Mouse (Mus musculus): Measurements from ENCODE around the gene Cttnbp2nl. TPM values are rescaled to one million over a fixed set of nuclear protein-coding genes. Genes with fewer than 3 reads are reported as not detected.

Gene Cttnbp2nl
- total RNA-seq, 1 experiment, result 13.5 TPM

DNA sequence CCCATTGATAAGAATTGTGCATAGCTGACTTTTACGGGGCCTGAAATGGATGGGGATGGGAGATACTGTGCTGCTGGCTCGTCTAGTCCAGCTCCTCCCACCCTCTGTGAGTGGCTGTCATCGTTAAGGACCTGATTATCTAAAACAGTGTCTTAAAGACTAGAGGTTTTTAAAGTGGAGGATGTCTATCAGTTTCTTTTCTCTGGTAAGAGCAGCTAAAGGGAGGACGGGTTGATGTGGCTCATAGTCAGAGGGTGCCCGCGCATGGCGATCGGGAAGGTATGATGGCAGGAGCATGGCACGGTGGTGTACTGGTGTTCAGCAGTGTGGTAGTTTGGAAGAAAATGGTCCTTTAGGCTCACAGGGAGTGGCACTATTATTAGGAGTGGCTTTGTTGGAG is 9.7 kb upstream of the Cttnbp2nl start:
- TF ChIP-seq MAFK (IDR thresholded peaks at IDR 0.05; ENCODE audit: insufficient read depth, low read depth, low read length) (no peak), ZNF384 (IDR thresholded peaks at IDR 0.05; ENCODE audit: low read depth, low read length) (no peak), HCFC1 (IDR thresholded peaks at IDR 0.05; ENCODE audit: borderline replicate concordance, insufficient read depth, low read length) (no peak), CHD2 (IDR thresholded peaks at IDR 0.05; ENCODE audit: low read depth, low read length) (no peak), ZC3H11A (IDR thresholded peaks at IDR 0.05; ENCODE audit: borderline replicate concordance, low read depth, low read length) (no peak)
- Histone ChIP-seq H3K27ac (ENCODE audit: insufficient read depth, low read depth, low read length, poor library complexity, severe bottlenecking) (no peak overlapping the region), H3K4me1 (ENCODE audit: control insufficient read depth in 2 of 2, insufficient read depth in 2 of 2, low read length in 2 of 2, poor library complexity in 1 of 2) (no peaks in the 10 kb centered on the region; a peak in 1 of 4 replicates), H3K36me3 (ENCODE audit: control insufficient read depth, insufficient read depth, low read length, poor library complexity, severe bottlenecking) (no peaks in the 10 kb centered on the region), H3K9ac (ENCODE audit: insufficient read depth, low read depth, low read length, poor library complexity, severe bottlenecking) (no peak overlapping the region), H3K9me3 (ENCODE audit: control insufficient read depth, insufficient read depth, low read depth, low read length) (no peaks in the 10 kb centered on the region), H3K4me3 (ENCODE audit: insufficient read depth in 1 of 2, low read depth in 1 of 2, low read length in 2 of 2, poor library complexity in 1 of 2, severe bottlenecking in 1 of 2) (no peak overlapping the region)
- in situ Hi-C loops (cut with MboI; ENCODE audit: low sequenced_read_pairs in 2 of 2, unreplicated experiment in 2 of 2), result loop anchor here in 1 of 2 experiments (25.0 kb wide), 1 partner anchor 300 kb away; no protein-coding TSS in a partner anchor
- no peak for DNase-seq (ENCODE audit: low read depth, low spot score)

DNA sequence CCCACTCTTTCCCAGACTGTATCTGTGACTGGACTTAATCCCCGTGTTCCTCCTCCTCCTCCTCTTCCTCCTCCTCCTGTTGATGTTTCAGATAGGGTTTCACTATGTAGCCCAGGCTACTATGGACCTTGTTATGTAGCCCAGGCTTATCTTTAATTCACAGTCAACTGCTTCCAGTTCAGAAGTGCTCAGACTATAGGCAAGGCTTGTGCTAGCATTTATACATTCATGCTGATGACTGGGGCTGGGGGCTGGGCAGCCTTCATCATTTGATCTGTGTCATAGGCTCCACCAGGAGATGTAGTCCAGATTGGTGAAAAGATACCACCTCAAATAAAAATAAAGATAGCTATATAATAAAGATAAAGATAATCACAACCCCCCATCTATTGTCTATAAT is 9.0 kb upstream of the Cttnbp2nl start:
- in situ Hi-C loops (cut with MboI; ENCODE audit: low sequenced_read_pairs in 2 of 2, unreplicated experiment in 2 of 2), result loop anchor here in 1 of 2 experiments (25.0 kb wide), 1 partner anchor 300 kb away; no protein-coding TSS in a partner anchor
- H3K36me3 ChIP-seq (ENCODE audit: control insufficient read depth, insufficient read depth, low read length, poor library complexity, severe bottlenecking), result no peaks in the 10 kb centered on the region
- no peak for DNase-seq (ENCODE audit: low read depth, low spot score)
- H3K4me3 ChIP-seq (ENCODE audit: insufficient read depth in 1 of 2, low read depth in 1 of 2, low read length in 2 of 2, poor library complexity in 1 of 2, severe bottlenecking in 1 of 2), result no peak overlapping the region
- no peak overlapping the region for H3K27ac ChIP-seq (ENCODE audit: insufficient read depth, low read depth, low read length, poor library complexity, severe bottlenecking)
- TF ChIP-seq MAFK (IDR thresholded peaks at IDR 0.05; ENCODE audit: insufficient read depth, low read depth, low read length) (no peak), ZNF384 (IDR thresholded peaks at IDR 0.05; ENCODE audit: low read depth, low read length) (no peak), CHD2 (IDR thresholded peaks at IDR 0.05; ENCODE audit: low read depth, low read length) (no peak), ZC3H11A (IDR thresholded peaks at IDR 0.05; ENCODE audit: borderline replicate concordance, low read depth, low read length) (no peak), HCFC1 (IDR thresholded peaks at IDR 0.05; ENCODE audit: borderline replicate concordance, insufficient read depth, low read length) (no peak)
- no peak overlapping the region for H3K9ac ChIP-seq (ENCODE audit: insufficient read depth, low read depth, low read length, poor library complexity, severe bottlenecking)
- no peaks in the 10 kb centered on the region for H3K9me3 ChIP-seq (ENCODE audit: control insufficient read depth, insufficient read depth, low read depth, low read length)
- no peaks in the 10 kb centered on the region; a peak in 1 of 4 replicates for H3K4me1 ChIP-seq (ENCODE audit: control insufficient read depth in 2 of 2, insufficient read depth in 2 of 2, low read length in 2 of 2, poor library complexity in 1 of 2)

DNA sequence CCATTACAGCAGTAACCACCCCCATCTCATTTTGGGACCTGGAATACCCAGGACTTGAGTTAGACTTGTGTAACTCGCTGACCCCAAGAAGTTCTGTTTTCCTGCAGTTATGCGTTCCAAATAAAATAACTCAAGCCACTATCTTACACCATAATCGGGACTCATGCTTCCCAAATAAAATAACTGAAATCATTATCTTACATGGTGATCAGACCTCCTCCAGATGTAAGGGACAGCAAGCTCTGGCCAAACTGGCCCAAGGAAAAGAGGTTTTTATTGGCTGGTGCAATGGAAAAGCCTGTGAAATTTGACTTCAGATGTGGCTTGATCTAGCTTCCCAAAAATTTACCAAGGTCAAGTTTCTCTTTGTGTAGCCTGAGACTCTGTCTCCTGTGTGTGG is 8.6 kb upstream of the Cttnbp2nl start:
- DNase-seq (ENCODE audit: low read depth, low spot score), result no peak
- in situ Hi-C loops (cut with MboI; ENCODE audit: low sequenced_read_pairs in 2 of 2, unreplicated experiment in 2 of 2), result loop anchor here in 1 of 2 experiments (25.0 kb wide), 1 partner anchor 299 kb away; no protein-coding TSS in a partner anchor
- Histone ChIP-seq H3K27ac (ENCODE audit: insufficient read depth, low read depth, low read length, poor library complexity, severe bottlenecking) (no peak overlapping the region), H3K36me3 (ENCODE audit: control insufficient read depth, insufficient read depth, low read length, poor library complexity, severe bottlenecking) (no peaks in the 10 kb centered on the region), H3K4me1 (ENCODE audit: control insufficient read depth in 2 of 2, insufficient read depth in 2 of 2, low read length in 2 of 2, poor library complexity in 1 of 2) (no peaks in the 10 kb centered on the region; a peak in 1 of 4 replicates), H3K9ac (ENCODE audit: insufficient read depth, low read depth, low read length, poor library complexity, severe bottlenecking) (no peak overlapping the region), H3K4me3 (ENCODE audit: insufficient read depth in 1 of 2, low read depth in 1 of 2, low read length in 2 of 2, poor library complexity in 1 of 2, severe bottlenecking in 1 of 2) (no peak overlapping the region), H3K9me3 (ENCODE audit: control insufficient read depth, insufficient read depth, low read depth, low read length) (no peaks in the 10 kb centered on the region)
- no peak for TF ChIP-seq CHD2 (IDR thresholded peaks at IDR 0.05; ENCODE audit: low read depth, low read length)
- no peak for TF ChIP-seq ZNF384 (IDR thresholded peaks at IDR 0.05; ENCODE audit: low read depth, low read length)
- TF ChIP-seq HCFC1 (IDR thresholded peaks at IDR 0.05; ENCODE audit: borderline replicate concordance, insufficient read depth, low read length), result no peak
- no peak for TF ChIP-seq ZC3H11A (IDR thresholded peaks at IDR 0.05; ENCODE audit: borderline replicate concordance, low read depth, low read length)
- no peak for TF ChIP-seq MAFK (IDR thresholded peaks at IDR 0.05; ENCODE audit: insufficient read depth, low read depth, low read length)

- no peak overlapping the region for H3K9ac ChIP-seq (ENCODE audit: insufficient read depth, low read depth, low read length, poor library complexity, severe bottlenecking)
Observed at GRCm38 (mm10) chr3:105060992-105061391, 8.0 kb upstream of the Cttnbp2nl start.

More at GRCm38 (mm10) chr3:105060992-105061391, 8.0 kb upstream of the Cttnbp2nl start:
- TF ChIP-seq HCFC1 (IDR thresholded peaks at IDR 0.05; ENCODE audit: borderline replicate concordance, insufficient read depth, low read length), result no peak
- TF ChIP-seq ZNF384 (IDR thresholded peaks at IDR 0.05; ENCODE audit: low read depth, low read length), result no peak
- TF ChIP-seq CHD2 (IDR thresholded peaks at IDR 0.05; ENCODE audit: low read depth, low read length), result no peak
- TF ChIP-seq ZC3H11A (IDR thresholded peaks at IDR 0.05; ENCODE audit: borderline replicate concordance, low read depth, low read length), result no peak
- no peak for TF ChIP-seq MAFK (IDR thresholded peaks at IDR 0.05; ENCODE audit: insufficient read depth, low read depth, low read length)
- Histone ChIP-seq H3K36me3 (ENCODE audit: control insufficient read depth, insufficient read depth, low read length, poor library complexity, severe bottlenecking) (no peaks in the 10 kb centered on the region), H3K9me3 (ENCODE audit: control insufficient read depth, insufficient read depth, low read depth, low read length) (no peaks in the 10 kb centered on the region), H3K4me1 (ENCODE audit: control insufficient read depth in 2 of 2, insufficient read depth in 2 of 2, low read length in 2 of 2, poor library complexity in 1 of 2) (no peaks in the 10 kb centered on the region; a peak in 1 of 4 replicates), H3K27ac (ENCODE audit: insufficient read depth, low read depth, low read length, poor library complexity, severe bottlenecking) (no peak overlapping the region), H3K4me3 (ENCODE audit: insufficient read depth in 1 of 2, low read depth in 1 of 2, low read length in 2 of 2, poor library complexity in 1 of 2, severe bottlenecking in 1 of 2) (no peak overlapping the region)
- no peak for DNase-seq (ENCODE audit: low read depth, low spot score)
- in situ Hi-C loops (cut with MboI; ENCODE audit: low sequenced_read_pairs in 2 of 2, unreplicated experiment in 2 of 2), result loop anchor here in 1 of 2 experiments (25.0 kb wide), 1 partner anchor 299 kb away; no protein-coding TSS in a partner anchor

All from ES-E14 (cell line).